In the genomic region with DNA sequence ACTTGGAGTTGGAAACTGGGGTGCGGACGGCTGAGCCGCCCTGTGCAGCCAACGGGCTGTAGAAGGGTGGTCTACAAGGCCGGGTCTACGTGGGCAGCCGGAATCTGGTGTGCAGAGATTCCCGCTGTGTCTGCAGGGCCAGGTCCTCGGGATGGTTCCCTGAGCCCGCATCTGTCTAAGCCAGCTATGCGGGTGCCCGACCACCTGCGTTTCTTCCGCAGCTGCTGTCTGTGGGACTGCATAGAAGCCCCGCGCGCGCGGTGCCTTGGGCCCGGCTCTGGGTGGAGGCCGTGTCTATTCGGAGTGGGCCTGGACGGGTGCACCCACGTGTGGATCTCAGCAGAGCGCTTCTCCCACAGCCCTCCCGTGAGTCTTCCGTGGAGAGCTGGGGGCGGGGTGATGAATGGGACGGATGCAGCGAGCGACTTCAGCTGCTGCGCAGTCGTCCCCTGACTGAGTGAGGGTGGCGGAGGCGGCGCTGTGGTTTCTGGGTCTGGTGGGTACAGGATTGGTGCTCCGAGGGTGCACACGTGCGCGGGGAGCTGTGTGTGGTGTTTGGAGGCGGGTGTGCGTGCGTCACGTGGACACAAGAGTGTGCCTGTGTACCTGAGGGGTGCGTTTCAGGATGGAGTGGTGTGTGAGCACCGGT, we compare ENCODE assay signal across 8 mouse cellular contexts. TPM values are rescaled to one million over a fixed set of nuclear protein-coding genes. Genes with fewer than 3 reads are reported as not detected.
DNase-seq lines count a peak whose midpoint lies in the region; ATAC-seq and TF ChIP-seq lines count a peak whose summit lies in the region.

No protein-coding gene starts in this region.

- under 1% methylated on average over 46 of the region's 46 CpGs for WGBS in liver, embryonic 14.5 days (ENCODE audit: insufficient replicate concordance)
- WGBS in neural tube, embryonic 12.5 days, result under 1% methylated on average over 46 of the region's 46 CpGs

- H3K4me3 ChIP-seq in testis, adult 2 months (ENCODE audit: control insufficient read depth, low read depth, low read length), result peak overlapping the region; percentile 81
- H3K4me3 ChIP-seq in liver, embryonic 14.5 days (ENCODE audit: insufficient read depth in 1 of 2, low read depth in 2 of 2, low read length in 2 of 2), result peak overlapping the region; percentile 49 to 57
- H3K4me3 ChIP-seq in neural tube, embryonic 12.5 days, result peak overlapping the region; percentile 60

- no peak overlapping the region for H3K9ac ChIP-seq in liver, embryonic 14.5 days (replicated peaks)
- peak overlapping the region; percentile 67 for H3K9ac ChIP-seq in neural tube, embryonic 12.5 days

- no peaks in the 10 kb centered on the region for H3K36me3 ChIP-seq in testis, adult 2 months (ENCODE audit: control insufficient read depth, insufficient read depth, low read length)
- H3K36me3 ChIP-seq in liver, embryonic 14.5 days (replicated peaks; ENCODE audit: control insufficient read depth, insufficient read depth, low read depth), result no peaks in the 10 kb centered on the region
- no peaks in the 10 kb centered on the region for H3K36me3 ChIP-seq in neural tube, embryonic 12.5 days

- no peaks in the 10 kb centered on the region for H3K9me3 ChIP-seq in liver, embryonic 14.5 days (ENCODE audit: control insufficient read depth, low read length)
- no peaks in the 10 kb centered on the region for H3K9me3 ChIP-seq in neural tube, embryonic 12.5 days

- peak; percentile 24 for ATAC-seq in liver, embryonic 14.5 days (ENCODE audit: insufficient read depth)
- ATAC-seq in neural tube, embryonic 12.5 days (ENCODE audit: low FRiP score, low read depth), result peak; percentile 72

- TF ChIP-seq EP300 in liver, embryonic 14.5 days (IDR thresholded peaks at IDR 0.05; ENCODE audit: low read depth), result no peak

- H3K4me1 ChIP-seq in testis, adult 2 months (ENCODE audit: control insufficient read depth, insufficient read depth, low read length), result peaks cover 12% of the 10 kb centered on the region
- H3K4me1 ChIP-seq in liver, embryonic 14.5 days (replicated peaks; ENCODE audit: control insufficient read depth in 2 of 2, insufficient read depth in 2 of 2, low read length in 1 of 2), result peaks cover 2 to 5% of the 10 kb centered on the region in 2 experiments; a peak in 2 of 4 replicates
- H3K4me1 ChIP-seq in neural tube, embryonic 12.5 days, result peaks cover 18% of the 10 kb centered on the region

- no peak for DNase-seq in testis, postnatal 10 days (ENCODE audit: low spot score)
- peak; percentile 84 for DNase-seq in cerebellum, adult 9-11 months
- peak; percentile 80 to 82 for DNase-seq in frontal cortex, postnatal 36 days (ENCODE audit: low spot score in 2 of 2)
- DNase-seq in kidney, postnatal 14 days, result peak; percentile 38
- DNase-seq in liver, embryonic 14.5 days (ENCODE audit: low read depth in 3 of 3, low spot score in 3 of 3), result no peak
- DNase-seq in thymus, postnatal 10 days (ENCODE audit: low spot score in 2 of 2), result peak; percentile 92 to 95

- H3K27ac ChIP-seq in testis, adult 2 months (ENCODE audit: control insufficient read depth, insufficient read depth, low read depth, low read length), result no peak overlapping the region
- H3K27ac ChIP-seq in liver, embryonic 14.5 days, result no peak overlapping the region
- H3K27ac ChIP-seq in neural tube, embryonic 12.5 days, result no peak overlapping the region

- no peak for TF ChIP-seq CTCF in testis, adult 2 months (IDR thresholded peaks at IDR 0.05; ENCODE audit: control insufficient read depth, insufficient read depth, insufficient replicate concordance, low read depth, low read length)
- no peak for TF ChIP-seq CTCF in liver, embryonic 14.5 days (IDR thresholded peaks at IDR 0.05; ENCODE audit: low read depth)

- H3K4me2 ChIP-seq in liver, embryonic 14.5 days (ENCODE audit: low read depth), result peak overlapping the region; percentile 82
- peak overlapping the region; percentile 98 for H3K4me2 ChIP-seq in neural tube, embryonic 12.5 days (replicated peaks)

- TF ChIP-seq POLR2A in testis, adult 2 months (IDR thresholded peaks at IDR 0.05; ENCODE audit: control insufficient read depth, low read depth, low read length), result no peak

- H3K27me3 ChIP-seq in testis, adult 2 months (ENCODE audit: control insufficient read depth, insufficient read depth, low read length), result no peaks in the 10 kb centered on the region
- peaks cover 30% of the 10 kb centered on the region for H3K27me3 ChIP-seq in liver, embryonic 14.5 days (ENCODE audit: control insufficient read depth, insufficient read depth, low read length)
- H3K27me3 ChIP-seq in neural tube, embryonic 12.5 days (replicated peaks), result peaks cover 20% of the 10 kb centered on the region

RNA-seq across cellular contexts. Expression of a gene that starts 0.5 kb away (rescaled TPM):
- polyA plus RNA-seq in testis, adult 2 months (2012; rRNA removed), result 0.96 and 1.1 TPM in 2 replicates
- 0.49 and 0.69 TPM in 2 replicates for polyA plus RNA-seq in liver, embryonic 14.5 days (2012; rRNA removed)
- 0.19 and 0.36 TPM in 2 replicates for polyA plus RNA-seq in liver, embryonic 14.5 days (2014; fragmentation: Nextera tagmentation; extraction: Ambion mirVana)
- 14.7 and 14.8 TPM in 2 replicates for polyA plus RNA-seq in neural tube, embryonic 12.5 days (2016; fragmentation: Nextera tagmentation; extraction: Ambion mirVana)

RNA-seq across cellular contexts. Expression of a gene that starts 20.4 kb away (rescaled TPM):
- polyA plus RNA-seq in testis, adult 2 months (2012; rRNA removed), result 0.44 and 6.8 TPM in 2 replicates
- 4.6 and 5.3 TPM in 2 replicates for polyA plus RNA-seq in liver, embryonic 14.5 days (2012; rRNA removed)
- polyA plus RNA-seq in liver, embryonic 14.5 days (2014; fragmentation: Nextera tagmentation; extraction: Ambion mirVana), result 6.8 and 9.0 TPM in 2 replicates
- polyA plus RNA-seq in neural tube, embryonic 12.5 days (2016; fragmentation: Nextera tagmentation; extraction: Ambion mirVana), result 1.4 TPM in 2 replicates

RNA-seq across cellular contexts. Expression of a gene that starts 28.3 kb away (rescaled TPM):
- polyA plus RNA-seq in testis, adult 2 months (2012; rRNA removed), result 1.6 and 1.8 TPM in 2 replicates
- polyA plus RNA-seq in liver, embryonic 14.5 days (2012; rRNA removed), result 1.6 and 2.4 TPM in 2 replicates
- polyA plus RNA-seq in liver, embryonic 14.5 days (2014; fragmentation: Nextera tagmentation; extraction: Ambion mirVana), result 3.1 TPM in 2 replicates
- 14.3 and 15.1 TPM in 2 replicates for polyA plus RNA-seq in neural tube, embryonic 12.5 days (2016; fragmentation: Nextera tagmentation; extraction: Ambion mirVana)

RNA-seq across cellular contexts. Expression of a gene that starts 58.3 kb away (rescaled TPM):
- polyA plus RNA-seq in testis, adult 2 months (2012; rRNA removed), result 4.8 and 4.9 TPM in 2 replicates
- 6.4 TPM in 2 replicates for polyA plus RNA-seq in liver, embryonic 14.5 days (2012; rRNA removed)
- 6.7 and 7.7 TPM in 2 replicates for polyA plus RNA-seq in liver, embryonic 14.5 days (2014; fragmentation: Nextera tagmentation; extraction: Ambion mirVana)
- polyA plus RNA-seq in neural tube, embryonic 12.5 days (2016; fragmentation: Nextera tagmentation; extraction: Ambion mirVana), result 1.2 and 1.3 TPM in 2 replicates

Comparison
In these comparisons a context has a peak if more than half of its experiments do, and no peak if none do; other contexts are left out.
1. DNase-seq: peak in cerebellum, adult 9-11 months (single experiment), frontal cortex, postnatal 36 days (2 of 2), kidney, postnatal 14 days (single experiment) and thymus, postnatal 10 days (2 of 2); none in testis, postnatal 10 days (single experiment) and liver, embryonic 14.5 days (0 of 3).
2. Peak in every context shown above with its lines, with median percentiles within 50 percentile points of each other: H3K4me3 ChIP-seq.